Comparison of ENCODE assay signal across 7 mouse cellular contexts in genomic region chr6:125131302-125132156, GRCm38 (mm10). TPM values are rescaled to one million over a fixed set of nuclear protein-coding genes. Genes with fewer than 3 reads are reported as not detected.
DNase-seq lines count a peak whose midpoint lies in the region; ATAC-seq lines count a peak whose summit lies in the region.

Gene Nop2 (plus strand): TSS chr6:125131909.

- H3K4me1 ChIP-seq in embryonic facial prominence, embryonic 10.5 days = peaks cover 19% of the 10 kb centered on the region
- peaks cover 18% of the 10 kb centered on the region for H3K4me1 ChIP-seq in limb, embryonic 13.5 days
- peaks cover 16% of the 10 kb centered on the region for H3K4me1 ChIP-seq in midbrain, embryonic 16.5 days (ENCODE audit: control insufficient read depth, insufficient read depth, low read length)

- H3K36me3 ChIP-seq in embryonic facial prominence, embryonic 10.5 days (replicated peaks) = peaks cover 81% of the 10 kb centered on the region
- H3K36me3 ChIP-seq in limb, embryonic 13.5 days = peaks cover 72% of the 10 kb centered on the region
- H3K36me3 ChIP-seq in midbrain, embryonic 16.5 days (ENCODE audit: control insufficient read depth, insufficient read depth, low read length) = peaks cover 38% of the 10 kb centered on the region

- peak within 1 kb of the TSS; percentile 80 for H3K4me3 ChIP-seq in embryonic facial prominence, embryonic 10.5 days
- H3K4me3 ChIP-seq in limb, embryonic 13.5 days = peak within 1 kb of the TSS; percentile 90
- H3K4me3 ChIP-seq in midbrain, embryonic 16.5 days (ENCODE audit: low read depth, low read length) = peak within 1 kb of the TSS; percentile 83

- peak; percentile 94 for DNase-seq in adrenal gland, postnatal 14 days
- peak; percentile 96 for DNase-seq in embryonic facial prominence, embryonic 10.5 days (ENCODE audit: low spot score)
- peak; percentile 88 for DNase-seq in kidney, adult 11 months
- DNase-seq in spleen, postnatal 10 days (ENCODE audit: low spot score in 2 of 2) = peak; percentile 75 to 93

- H3K27me3 ChIP-seq in embryonic facial prominence, embryonic 10.5 days (replicated peaks; ENCODE audit: low read depth, poor library complexity, severe bottlenecking) = no peaks in the 10 kb centered on the region
- H3K27me3 ChIP-seq in limb, embryonic 13.5 days = no peaks in the 10 kb centered on the region
- H3K27me3 ChIP-seq in midbrain, embryonic 16.5 days (ENCODE audit: control insufficient read depth, insufficient read depth, low read depth, low read length) = no peaks in the 10 kb centered on the region

- under 1% methylated on average over 66 of the region's 66 CpGs for WGBS in embryonic facial prominence, embryonic 10.5 days
- WGBS in limb, embryonic 13.5 days = under 1% methylated on average over 66 of the region's 66 CpGs
- under 1% methylated on average over 66 of the region's 66 CpGs for WGBS in midbrain, embryonic 16.5 days

- no peaks in the 10 kb centered on the region for H3K9me3 ChIP-seq in embryonic facial prominence, embryonic 10.5 days
- H3K9me3 ChIP-seq in limb, embryonic 13.5 days = no peaks in the 10 kb centered on the region
- no peaks in the 10 kb centered on the region for H3K9me3 ChIP-seq in midbrain, embryonic 16.5 days (replicated peaks; ENCODE audit: control insufficient read depth, low read length, poor library complexity, severe bottlenecking)

- H3K9ac ChIP-seq in limb, embryonic 13.5 days = peak within 1 kb of the TSS; percentile 93
- peak within 1 kb of the TSS; percentile 77 for H3K9ac ChIP-seq in midbrain, embryonic 16.5 days (ENCODE audit: low read depth, low read length)

- ATAC-seq in granulocyte monocyte progenitor cell, adult 5-6 weeks (replicated peaks; ENCODE audit: poor library complexity, severe bottlenecking) = peak; percentile 91
- ATAC-seq in limb, embryonic 13.5 days (ENCODE audit: low FRiP score, low read depth) = peak; percentile 95
- peak; percentile 94 for ATAC-seq in midbrain, embryonic 16.5 days

- peak within 1 kb of the TSS; percentile 92 for H3K4me2 ChIP-seq in limb, embryonic 13.5 days (replicated peaks)
- H3K4me2 ChIP-seq in midbrain, embryonic 16.5 days (ENCODE audit: low read length) = peak within 1 kb of the TSS; percentile 90

- H3K27ac ChIP-seq in embryonic facial prominence, embryonic 10.5 days (replicated peaks) = peak within 1 kb of the TSS; percentile 90
- H3K27ac ChIP-seq in limb, embryonic 13.5 days = peak within 1 kb of the TSS; percentile 80
- H3K27ac ChIP-seq in midbrain, embryonic 16.5 days (ENCODE audit: low read length) = peak within 1 kb of the TSS; percentile 85

RNA-seq across cellular contexts. Expression of gene Nop2, which starts in this region (rescaled TPM):
- 47.0 and 53.7 TPM in 2 replicates for total RNA-seq in adrenal gland, postnatal 14 days (2021)
- 94.1 and 99.4 TPM in 2 replicates for polyA plus RNA-seq in embryonic facial prominence, embryonic 10.5 days (2016; fragmentation: Nextera tagmentation; extraction: Ambion mirVana)
- total RNA-seq in granulocyte monocyte progenitor cell, adult 5-6 weeks (2014; fragmentation: Nextera tagmentation) = 65.6 and 82.8 TPM in 2 replicates
- total RNA-seq in granulocyte monocyte progenitor cell, adult 5-6 weeks (2017) = 79.2 and 82.4 TPM in 2 replicates
- polyA plus RNA-seq in limb, embryonic 13.5 days (2015; fragmentation: Nextera tagmentation; extraction: Ambion mirVana) = 65.6 and 67.1 TPM in 2 replicates
- 49.2 and 49.3 TPM in 2 replicates for polyA plus RNA-seq in midbrain, embryonic 16.5 days (2015; fragmentation: Nextera tagmentation; extraction: Ambion mirVana)

Comparison
In these comparisons a context has a peak if more than half of its experiments do, and no peak if none do; other contexts are left out.
1. Peak in every context shown above with its lines: DNase-seq, ATAC-seq, H3K4me3 ChIP-seq and H3K27ac ChIP-seq.